Mouse (Mus musculus): ENCODE measurements at regions not wholly inside any gene's neighbourhood (a gene's known extent, or its start where the extent isn't known, plus 50 kb on each side); places are given as distances from the start of the nearest gene placed in this dataset.
"Not testable (repeated sequence)": the region's sequence is repeated elsewhere in the genome, so short reads cannot be mapped to it uniquely, and the experiment has no call there.

DNA sequence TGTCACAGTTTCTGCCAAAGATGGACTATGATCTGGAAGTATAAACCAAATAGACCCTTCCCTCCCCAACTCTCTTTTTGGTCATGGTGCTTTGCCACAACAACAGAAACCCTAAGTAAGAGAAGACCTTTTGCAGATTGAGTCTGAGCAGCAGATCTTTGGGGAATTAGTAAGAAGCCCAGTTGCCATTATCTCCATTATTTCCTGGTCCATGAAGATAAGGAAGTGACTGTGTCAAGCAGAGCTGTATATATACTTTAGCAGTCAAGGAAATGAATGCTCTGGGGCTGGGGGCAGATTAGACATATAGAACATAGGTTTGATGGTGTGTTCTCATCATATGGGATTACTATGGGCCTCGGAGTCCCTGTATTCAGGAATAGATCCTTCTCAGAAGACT lies 117.8 kb upstream of the C9orf72 start:
- DNase-seq, result no peak

DNA sequence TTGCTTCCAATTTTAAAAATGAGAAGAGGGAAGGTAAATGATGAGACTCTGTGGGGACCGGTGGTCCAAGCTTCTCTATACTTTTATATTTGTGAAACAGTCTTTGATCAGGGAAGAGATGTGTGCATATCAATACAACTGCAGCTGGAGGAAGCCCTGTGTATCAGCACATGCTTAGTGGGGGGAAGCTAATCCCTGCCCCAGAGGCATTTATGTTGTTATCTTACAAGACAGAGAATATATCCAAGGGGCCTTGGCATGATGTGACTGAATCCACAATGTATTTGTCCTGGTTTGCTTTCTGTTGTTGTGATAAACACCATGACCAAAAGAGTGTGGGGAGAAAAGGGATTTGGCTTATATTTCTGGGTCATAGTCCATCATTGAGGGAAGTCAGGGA lies 105.2 kb upstream of the C9orf72 start:
- DNase-seq, result no peak

GRCm38 (mm10) chr4:35325300-35325699 lies 99.3 kb upstream of the C9orf72 start:
- DNase-seq, result no peak

GRCm38 (mm10) chr4:35322432-35323173 lies 96.6 kb upstream of the C9orf72 start:
- DNase-seq, result no peak

DNA sequence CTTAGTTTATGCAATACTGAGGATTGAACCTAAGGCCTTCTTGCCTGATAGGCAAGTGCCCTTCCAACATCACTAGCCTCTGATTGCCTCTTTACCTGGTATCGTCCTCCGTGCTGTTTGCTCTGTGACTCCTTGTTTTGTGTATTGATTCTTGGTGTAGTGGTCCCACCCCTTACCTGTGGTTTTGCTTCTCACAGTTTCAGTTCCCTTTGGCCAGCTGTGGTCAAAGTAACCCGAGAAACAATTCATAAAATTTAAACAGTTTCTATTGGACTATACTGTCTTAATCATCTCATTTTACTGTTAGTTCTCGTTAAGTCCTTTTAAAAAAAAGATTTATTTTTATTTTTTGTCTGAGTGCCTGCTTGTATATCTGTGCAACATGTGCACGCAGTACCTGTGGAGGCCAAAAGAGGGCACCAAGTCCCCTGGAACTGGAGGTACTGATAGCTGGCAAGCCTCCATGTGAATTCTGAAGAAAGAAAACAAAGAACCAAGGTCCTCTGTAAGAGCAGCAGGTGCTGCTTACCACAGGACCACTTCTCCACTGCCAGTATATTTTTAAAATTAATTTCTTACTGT lies 84.5 kb upstream of the C9orf72 start:
- peak; percentile 7 for DNase-seq

DNA sequence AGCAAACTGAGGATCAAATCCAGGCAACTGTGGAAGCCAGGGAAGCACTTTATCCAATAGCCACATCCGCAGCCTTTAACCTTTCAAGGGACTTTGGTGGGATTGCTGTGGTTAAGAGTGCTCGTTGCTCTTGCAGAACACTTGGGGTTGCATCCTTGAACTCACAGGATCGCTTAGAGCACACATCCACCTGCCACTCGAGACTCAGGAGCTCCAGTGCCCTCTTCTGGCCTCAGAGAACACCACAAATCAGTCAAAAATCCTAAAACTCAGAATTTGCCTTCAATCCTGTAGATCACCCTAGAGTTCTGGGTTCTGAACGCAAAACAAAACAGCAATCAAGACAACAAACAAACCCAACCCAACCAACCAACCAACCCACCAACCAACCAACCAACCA lies 82.2 kb upstream of the C9orf72 start:
- no peak for DNase-seq

DNA sequence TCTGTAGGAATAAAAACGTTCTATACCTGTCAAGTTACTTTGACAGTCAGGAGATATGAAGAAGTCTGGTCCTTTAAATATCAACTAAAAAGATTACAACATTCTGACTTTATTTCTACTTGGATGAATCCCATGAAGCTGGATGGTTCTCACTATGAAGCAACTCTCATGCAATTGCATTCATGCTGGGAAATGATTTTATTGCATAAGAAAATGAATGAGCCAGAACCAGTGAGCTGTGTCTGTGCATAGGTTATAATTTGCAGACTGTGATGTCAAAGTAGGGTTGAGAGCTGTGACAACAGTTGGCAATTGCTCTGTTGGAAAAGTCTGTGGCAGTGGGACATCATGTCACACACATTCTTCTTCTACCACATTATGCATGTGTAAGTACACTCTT lies 79.2 kb upstream of the C9orf72 start:
- DNase-seq, result no peak

- peak; percentile 5 for DNase-seq
Observed at GRCm38 (mm10) chr4:35300848-35301247, 74.9 kb upstream of the C9orf72 start.

DNA sequence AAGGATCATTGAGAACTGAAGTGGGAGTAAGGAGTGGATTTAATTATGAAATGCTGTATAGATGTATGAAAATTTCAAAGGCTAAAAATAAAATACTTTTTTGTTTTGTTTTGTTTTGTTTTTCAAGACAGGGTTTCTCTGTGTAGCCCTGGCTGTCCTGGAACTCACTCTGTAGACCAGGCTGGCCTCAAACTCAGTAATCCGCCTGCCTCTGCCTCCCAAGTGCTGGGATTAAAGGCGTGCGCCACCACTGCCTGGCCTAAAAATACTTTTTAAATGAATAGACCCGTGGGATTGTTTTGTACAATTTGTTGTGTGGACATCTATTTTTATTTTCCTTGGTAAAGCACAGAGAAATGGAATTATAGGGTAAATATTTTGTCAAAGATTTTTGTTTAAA lies 74.4 kb upstream of the C9orf72 start:
- DNase-seq, result not testable (repeated sequence)

DNA sequence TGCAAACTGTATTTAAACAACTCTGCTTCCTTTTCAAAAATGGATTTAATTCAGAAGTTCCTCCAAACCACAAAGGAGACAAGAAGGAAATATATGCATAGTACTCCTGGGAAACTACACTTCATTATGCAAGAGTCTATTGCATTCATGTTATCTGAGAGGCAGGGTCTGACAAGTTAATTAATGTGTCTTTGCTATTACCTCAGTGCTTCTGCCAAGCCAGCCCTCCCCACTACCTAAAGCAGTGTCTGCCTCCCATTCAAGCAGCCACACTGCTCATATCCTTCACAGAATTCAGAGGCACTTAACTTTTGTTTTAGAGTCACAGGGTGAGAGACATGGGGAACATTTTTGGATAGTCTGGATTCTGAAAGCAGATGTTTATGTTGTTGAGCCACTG lies 58.6 kb upstream of the C9orf72 start:
- DNase-seq, result no peak
